Mouse (Mus musculus) liver, adult 2 months (tissue): ENCODE measurements around the gene Vwa2. TPM values are rescaled to one million over a fixed set of nuclear protein-coding genes. Genes with fewer than 3 reads are reported as not detected.

Source experiments
- DNase-seq: peaks from one replicate; pipeline ENCODE4 v3.0.0-alpha.2; 2011; ENCODE audit warnings: low read depth, low spot score; ENCODE audit errors: extremely low read depth
- H3K27ac ChIP-seq: fragments of 200-500 bp; replicated peaks from 2 replicates; pipeline ENCODE4 v1.5.1; 2012; ENCODE audit warnings: low read depth, mild to moderate bottlenecking, control low read depth, inconsistent platforms, low read length; ENCODE audit not compliant: insufficient read depth
- H3K27me3 ChIP-seq: fragments of 200-500 bp; 2 replicates; pipeline ENCODE4 v1.6.1; 2012; ENCODE audit warnings: mild to moderate bottlenecking, moderate library complexity, low read length, inconsistent platforms; ENCODE audit not compliant: control insufficient read depth, insufficient read depth
- H3K36me3 ChIP-seq: fragments of 200-500 bp; 2 replicates; pipeline ENCODE4 v1.6.1; 2012; ENCODE audit warnings: low read length, inconsistent platforms; ENCODE audit not compliant: control insufficient read depth, insufficient read depth
- H3K4me1 ChIP-seq: fragments of 200-500 bp; 2 replicates; pipeline ENCODE4 v1.6.1; 2011; ENCODE audit warnings: low read length; ENCODE audit not compliant: control insufficient read depth, insufficient read depth
- H3K4me3 ChIP-seq: fragments of 200-500 bp; 2 replicates; pipeline ENCODE4 v1.5.1; 2011; ENCODE audit warnings: low read depth, mild to moderate bottlenecking, control low read depth, low read length, moderate library complexity; ENCODE audit not compliant: insufficient read depth
- H3K79me2 ChIP-seq: fragments of 200-500 bp; 2 replicates; pipeline ENCODE4 v1.6.1; 2012; ENCODE audit warnings: inconsistent platforms, mild to moderate bottlenecking, low read length, moderate library complexity; ENCODE audit not compliant: control insufficient read depth, insufficient read depth
- H3K9ac ChIP-seq: fragments of 200-500 bp; 2 replicates; pipeline ENCODE4 v1.6.1; 2012; ENCODE audit warnings: low read depth, mild to moderate bottlenecking, control low read depth, inconsistent platforms, low read length
- CTCF ChIP-seq: fragments of 200-500 bp; IDR thresholded peaks from 2 replicates; pipeline ENCODE4 v1.5.1; 2011; ENCODE audit warnings: low read depth, low read length, control low read depth
- POLR2A ChIP-seq: fragments of 200-500 bp; IDR thresholded peaks from 2 replicates; pipeline ENCODE4 v1.6.1; 2011; ENCODE audit warnings: low read length, control low read depth; ENCODE audit not compliant: insufficient read depth; ENCODE audit errors: extremely low read depth
- WGBS: fragments of 180-500 bp; shearing (Covaris S2); methylation state at CpG from one replicate; pipeline ENCODE4 v1.1.7; 2018; 5-methylcytosine and 5-hydroxymethylcytosine counted together
- polyA plus RNA-seq: library from polyadenylated mRNA; depleted of rRNA; stranded (reverse); fragments of >200 nt; gene quantifications from 2 replicates; pipeline ENCODE4 v1.2.3, GENCODE M21; 2012
- total RNA-seq: library from RNA; depleted of rRNA; stranded (reverse); fragments of >200 nt; gene quantifications from 2 replicates; pipeline ENCODE4 v1.2.3, GENCODE M21; 2014

Vwa2 gene
- total and polyA plus RNA-seq, 2 experiments = not detected

- TF ChIP-seq POLR2A (no peak), CTCF (no peak)
- WGBS = 74% methylated on average over 6 of the region's 6 CpGs
- Histone ChIP-seq H3K79me2 (no peaks in the 10 kb centered on the region), H3K9ac (no peak overlapping the region), H3K27me3 (peaks cover 21% of the 10 kb centered on the region), H3K27ac (no peak overlapping the region), H3K4me1 (peaks cover 2% of the 10 kb centered on the region), H3K36me3 (no peaks in the 10 kb centered on the region), H3K4me3 (no peak overlapping the region)
- DNase-seq = no peak
Observed at GRCm38 (mm10) chr19:56877364-56877763, 3.3 kb downstream of the Vwa2 start.

DNA sequence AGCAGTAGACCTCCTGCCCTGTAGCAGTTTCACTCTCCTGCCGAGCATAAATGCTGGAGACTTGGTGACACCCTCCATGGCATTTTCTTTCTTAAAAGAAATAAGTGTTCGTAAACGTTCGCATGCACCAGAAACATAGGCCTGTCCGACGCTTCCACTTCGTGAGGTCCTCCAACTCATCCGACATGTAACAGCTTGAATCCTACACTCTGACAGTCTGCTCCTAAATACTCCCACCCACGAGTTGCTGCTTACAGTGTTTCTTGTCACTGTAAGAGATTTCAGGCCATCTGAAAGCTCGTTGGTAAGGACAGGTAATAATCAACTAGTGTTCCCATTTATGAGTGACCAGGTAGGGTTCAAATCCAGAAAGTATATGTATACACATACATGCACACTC, 13.8 kb downstream of the Vwa2 start:
- no peak overlapping the region for H3K9ac ChIP-seq
- H3K79me2 ChIP-seq = no peaks in the 10 kb centered on the region
- no peak for DNase-seq
- WGBS = 87% methylated on average over 10 of the region's 10 CpGs
- H3K36me3 ChIP-seq = no peaks in the 10 kb centered on the region
- H3K4me1 ChIP-seq = no peaks in the 10 kb centered on the region
- no peaks in the 10 kb centered on the region; the same call in 1 of the 2 replicates for H3K27me3 ChIP-seq
- no peak overlapping the region for H3K4me3 ChIP-seq
- H3K27ac ChIP-seq = no peak overlapping the region
- no peak for TF ChIP-seq CTCF
- no peak for TF ChIP-seq POLR2A

DNA sequence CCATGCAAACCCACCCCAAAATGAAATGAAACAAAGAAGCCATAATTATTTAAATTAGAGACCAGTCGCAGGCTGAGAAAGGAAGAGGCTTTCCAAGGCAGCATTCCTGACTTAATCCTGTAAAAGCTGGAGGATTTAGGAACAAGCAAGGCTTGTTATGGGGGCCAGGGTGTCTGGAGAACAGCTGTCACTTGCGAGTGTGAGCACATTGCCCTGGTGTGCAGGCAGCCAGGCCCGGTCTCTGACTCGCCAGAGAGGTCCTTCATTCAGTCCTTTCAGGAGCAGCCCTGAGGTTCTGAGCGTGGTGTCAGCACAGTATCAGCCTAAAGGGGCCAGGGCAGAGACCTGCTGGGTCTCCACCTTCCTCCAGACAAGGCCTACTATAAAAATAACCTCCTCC, 14.6 kb downstream of the Vwa2 start:
- Histone ChIP-seq H3K27me3 (no peaks in the 10 kb centered on the region; the same call in 1 of the 2 replicates), H3K27ac (no peak overlapping the region), H3K36me3 (no peaks in the 10 kb centered on the region), H3K9ac (no peak overlapping the region), H3K79me2 (no peaks in the 10 kb centered on the region), H3K4me1 (no peaks in the 10 kb centered on the region), H3K4me3 (no peak overlapping the region)
- 93% methylated on average over 5 of the region's 5 CpGs for WGBS
- TF ChIP-seq POLR2A (no peak), CTCF (no peak)
- no peak for DNase-seq

DNA sequence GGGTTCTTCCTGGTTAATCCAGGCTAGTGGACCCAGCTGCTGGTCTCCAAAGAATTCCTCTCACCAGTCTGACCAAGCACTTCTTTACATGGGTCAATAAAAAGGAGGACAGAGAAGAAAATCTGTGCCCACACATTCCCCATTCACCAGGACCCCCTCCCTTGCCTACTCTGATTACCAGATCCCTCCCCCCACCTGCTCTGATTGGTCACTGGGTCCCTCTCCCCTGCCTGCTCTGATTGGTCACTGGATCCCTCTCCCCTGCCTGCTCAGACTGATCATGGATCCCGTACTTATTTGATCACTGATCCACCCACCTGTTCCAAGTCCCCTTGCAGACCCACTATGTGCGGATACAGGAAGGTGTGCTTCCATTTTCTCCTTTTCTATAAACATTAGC, 17.4 kb downstream of the Vwa2 start:
- 67% methylated on average over 2 of the region's 2 CpGs for WGBS
- no peaks in the 10 kb centered on the region for H3K79me2 ChIP-seq
- TF ChIP-seq CTCF (no peak), POLR2A (no peak)
- no peak overlapping the region for H3K9ac ChIP-seq
- H3K27ac ChIP-seq = no peak overlapping the region
- no peak for DNase-seq
- no peaks in the 10 kb centered on the region for H3K36me3 ChIP-seq
- H3K27me3 ChIP-seq = no peaks in the 10 kb centered on the region
- no peak overlapping the region for H3K4me3 ChIP-seq
- no peaks in the 10 kb centered on the region for H3K4me1 ChIP-seq

DNA sequence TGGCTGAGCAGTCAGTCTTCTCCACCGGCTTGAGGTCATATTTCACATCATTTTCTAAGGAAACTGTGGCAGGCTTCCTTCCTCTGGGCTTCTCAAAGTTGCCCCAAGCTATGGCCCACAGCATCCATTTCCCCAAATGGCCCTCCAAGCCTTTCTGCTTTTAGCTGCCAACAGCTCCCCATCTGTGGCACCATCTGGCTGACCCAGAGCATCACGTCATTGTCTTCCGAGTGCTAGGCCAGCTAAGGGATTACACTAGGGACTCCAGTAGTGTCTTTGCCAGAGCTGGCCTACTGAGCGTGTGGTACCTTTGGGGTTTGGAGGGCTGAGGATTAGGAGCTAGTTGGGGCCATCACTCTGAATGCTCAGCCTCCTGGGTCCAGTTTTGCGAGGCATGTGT, 18.5 kb downstream of the Vwa2 start:
- WGBS = 91% methylated on average over 5 of the region's 5 CpGs
- H3K27ac ChIP-seq = no peak overlapping the region
- no peaks in the 10 kb centered on the region for H3K4me1 ChIP-seq
- no peak overlapping the region for H3K9ac ChIP-seq
- no peak for DNase-seq
- no peak for TF ChIP-seq CTCF
- TF ChIP-seq POLR2A = no peak
- no peaks in the 10 kb centered on the region for H3K79me2 ChIP-seq
- no peak overlapping the region for H3K4me3 ChIP-seq
- no peaks in the 10 kb centered on the region for H3K27me3 ChIP-seq
- no peaks in the 10 kb centered on the region for H3K36me3 ChIP-seq

- no peaks in the 10 kb centered on the region for H3K27me3 ChIP-seq
- TF ChIP-seq CTCF (no peak), POLR2A (no peak)
- H3K9ac ChIP-seq = no peak overlapping the region
- DNase-seq = no peak
- H3K4me1 ChIP-seq = no peaks in the 10 kb centered on the region
- no peak overlapping the region for H3K4me3 ChIP-seq
- 74% methylated on average over 5 of the region's 5 CpGs for WGBS
- H3K79me2 ChIP-seq = no peaks in the 10 kb centered on the region
- no peak overlapping the region for H3K27ac ChIP-seq
- H3K36me3 ChIP-seq = no peaks in the 10 kb centered on the region
Observed at GRCm38 (mm10) chr19:56893326-56893725, 19.3 kb downstream of the Vwa2 start.
